Mouse (Mus musculus) liver, embryonic 11.5 days (tissue): ENCODE measurements around the gene Eppin. TPM values are rescaled to one million over a fixed set of nuclear protein-coding genes. Genes with fewer than 3 reads are reported as not detected.

Source experiments
- ATAC-seq: fragments of 200-750 bp; cut with Nextera tagmentation; replicated peaks from 2 replicates; pipeline ENCODE4 v1.8.0; 2017; ENCODE audit warnings: moderate number of reproducible peaks, mild to moderate bottlenecking, moderate TSS enrichment, moderate library complexity; ENCODE audit not compliant: low FRiP score
- DNase-seq: peaks from one replicate; pipeline ENCODE4 v3.0.0-alpha.2; 2017; ENCODE audit warnings: low spot score
- H3K27ac ChIP-seq: fragments of 300-500 bp; sonication (generic); 2 replicates; pipeline ENCODE4 v1.5.1; 2014; ENCODE audit warnings: mild to moderate bottlenecking, low read depth, low read length, control low read depth
- H3K27me3 ChIP-seq: fragments of 300-500 bp; sonication (generic); replicated peaks from 2 replicates; pipeline ENCODE4 v1.6.1; 2014; ENCODE audit warnings: low read length, mixed read lengths; ENCODE audit not compliant: control insufficient read depth, insufficient read depth
- H3K36me3 ChIP-seq: fragments of 300-500 bp; sonication (generic); 2 replicates; pipeline ENCODE4 v1.6.1; 2014; ENCODE audit warnings: mild to moderate bottlenecking, low read length, moderate library complexity, mixed read lengths; ENCODE audit not compliant: control insufficient read depth, insufficient read depth
- H3K4me1 ChIP-seq: fragments of 300-500 bp; sonication (generic); replicated peaks from 2 replicates; pipeline ENCODE4 v1.6.1; 2014; ENCODE audit warnings: low read length, mixed read lengths; ENCODE audit not compliant: control insufficient read depth, insufficient read depth
- H3K4me2 ChIP-seq: fragments of 300-500 bp; sonication (generic); 2 replicates; pipeline ENCODE4 v1.6.1; 2014; ENCODE audit warnings: mild to moderate bottlenecking, control low read depth, moderate library complexity
- H3K4me3 ChIP-seq: fragments of 300-500 bp; sonication (generic); 2 replicates; pipeline ENCODE4 v1.5.1; 2014; ENCODE audit warnings: low read depth, low read length, control low read depth
- H3K9ac ChIP-seq: fragments of 300-500 bp; sonication (generic); 2 replicates; pipeline ENCODE4 v1.6.1; 2014; ENCODE audit warnings: low read depth, low read length, control low read depth
- H3K9me3 ChIP-seq: fragments of 300-500 bp; sonication (generic); 2 replicates; pipeline ENCODE4 v1.6.1; 2016; ENCODE audit warnings: low read length, inconsistent platforms, mixed read lengths; ENCODE audit not compliant: control insufficient read depth
- WGBS: fragments of 180-500 bp; shearing (Covaris S2); extraction: QIAGEN DNeasy Blood & Tissue Kit; methylation state at CpG from one replicate; pipeline ENCODE4 v1.1.7; 2014; 5-methylcytosine and 5-hydroxymethylcytosine counted together
- polyA plus RNA-seq: library from polyadenylated mRNA; unstranded; fragments of >200 nt; fragmentation: Nextera tagmentation; extraction: Ambion mirVana; gene quantifications from 2 replicates; pipeline ENCODE4 v1.2.1, GENCODE M21; 2014

The Eppin gene
- polyA plus RNA-seq, 1 experiment from 2014 or later: not detected

DNA sequence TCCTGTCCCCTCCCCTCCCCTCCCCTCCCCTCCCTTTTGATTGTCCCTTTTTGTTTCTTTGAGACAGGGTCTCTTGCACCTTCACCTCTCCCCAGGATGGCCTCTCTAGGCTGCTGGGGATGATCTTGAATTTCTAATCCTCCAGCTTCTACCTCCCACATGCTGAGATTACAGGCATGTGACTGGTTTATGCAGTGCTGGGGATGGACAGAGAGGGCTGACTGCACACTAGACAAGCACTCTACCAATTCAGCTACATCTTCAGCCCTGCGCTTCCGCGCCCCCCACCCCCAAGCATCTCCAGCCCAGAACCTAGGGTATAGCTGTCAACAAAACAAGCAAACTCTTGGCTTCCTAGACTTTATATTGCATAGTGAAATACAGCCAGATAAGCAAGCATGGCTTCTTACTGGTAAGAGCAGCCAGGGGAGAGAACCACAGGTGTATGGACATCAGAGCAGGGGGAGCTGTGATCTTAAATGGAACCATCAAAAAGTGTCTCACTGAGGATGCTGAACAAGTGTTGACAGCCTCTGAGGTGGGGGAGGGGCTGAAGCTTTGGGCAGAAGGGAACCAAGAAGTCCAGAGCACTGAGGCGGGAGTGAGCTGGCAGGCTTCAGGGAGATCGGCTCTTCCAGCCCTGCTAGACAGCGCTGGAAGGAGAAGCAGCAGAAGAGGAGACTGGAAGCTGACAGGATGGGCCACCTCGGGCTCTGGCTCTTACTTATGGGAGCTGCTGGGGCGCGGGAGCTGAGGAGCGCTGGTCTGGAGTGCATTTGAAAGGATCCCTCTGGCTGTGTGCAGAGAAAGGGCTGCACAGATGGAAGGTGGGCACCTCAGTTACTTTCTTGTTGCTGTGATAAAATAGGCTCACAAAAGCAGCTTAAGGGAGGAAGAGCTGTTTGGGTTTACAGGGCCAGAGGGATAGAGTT is 43.2 kb downstream of the Eppin start:
- H3K4me2 ChIP-seq: no peak overlapping the region
- no peak overlapping the region for H3K27ac ChIP-seq

DNA sequence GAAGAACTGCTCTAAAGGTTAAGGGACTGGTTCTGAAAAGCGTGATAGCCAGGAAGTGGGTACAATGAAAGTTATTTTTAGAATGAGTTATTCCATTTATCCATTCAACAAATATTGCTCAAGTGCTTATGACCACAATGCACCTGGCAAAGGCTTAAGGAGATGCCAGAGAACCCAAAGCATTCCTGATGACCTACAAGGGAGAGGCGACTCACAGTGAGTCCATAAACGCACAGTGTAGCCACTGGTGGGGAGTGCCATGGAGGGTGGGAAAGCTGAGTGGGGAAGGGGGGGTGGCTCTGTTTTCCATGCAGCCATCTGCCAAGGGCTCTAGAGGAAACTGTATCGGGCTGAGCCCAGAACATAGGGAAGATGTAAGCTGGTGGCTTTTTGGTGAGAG is 44.1 kb downstream of the Eppin start:
- H3K9ac ChIP-seq: no peak overlapping the region
- no peak overlapping the region for H3K4me3 ChIP-seq
- no peaks in the 10 kb centered on the region for H3K9me3 ChIP-seq
- no peak overlapping the region for H3K27ac ChIP-seq
- ATAC-seq: no peak
- DNase-seq: no peak
- no peak overlapping the region for H3K4me2 ChIP-seq
- no peaks in the 10 kb centered on the region for H3K4me1 ChIP-seq
- WGBS: 46% methylated on average over 4 of the region's 4 CpGs
- no peaks in the 10 kb centered on the region for H3K36me3 ChIP-seq
- H3K27me3 ChIP-seq: peaks cover 2% of the 10 kb centered on the region; the same call in 1 of the 2 replicates

More for the DNA sequence above, 43.2 kb downstream of the Eppin start:
- 0 out of 2 replicates have a peak, but pooled peaks cover 2% of the 10 kb centered on the region for H3K27me3 ChIP-seq
- 22% methylated on average over 10 of the region's 10 CpGs for WGBS
- no peak overlapping the region for H3K4me3 ChIP-seq
- H3K9me3 ChIP-seq: no peaks in the 10 kb centered on the region
- H3K9ac ChIP-seq: no peak overlapping the region
- H3K4me1 ChIP-seq: no peaks in the 10 kb centered on the region
- H3K36me3 ChIP-seq: no peaks in the 10 kb centered on the region
- no peak for ATAC-seq
- DNase-seq: no peak

DNA sequence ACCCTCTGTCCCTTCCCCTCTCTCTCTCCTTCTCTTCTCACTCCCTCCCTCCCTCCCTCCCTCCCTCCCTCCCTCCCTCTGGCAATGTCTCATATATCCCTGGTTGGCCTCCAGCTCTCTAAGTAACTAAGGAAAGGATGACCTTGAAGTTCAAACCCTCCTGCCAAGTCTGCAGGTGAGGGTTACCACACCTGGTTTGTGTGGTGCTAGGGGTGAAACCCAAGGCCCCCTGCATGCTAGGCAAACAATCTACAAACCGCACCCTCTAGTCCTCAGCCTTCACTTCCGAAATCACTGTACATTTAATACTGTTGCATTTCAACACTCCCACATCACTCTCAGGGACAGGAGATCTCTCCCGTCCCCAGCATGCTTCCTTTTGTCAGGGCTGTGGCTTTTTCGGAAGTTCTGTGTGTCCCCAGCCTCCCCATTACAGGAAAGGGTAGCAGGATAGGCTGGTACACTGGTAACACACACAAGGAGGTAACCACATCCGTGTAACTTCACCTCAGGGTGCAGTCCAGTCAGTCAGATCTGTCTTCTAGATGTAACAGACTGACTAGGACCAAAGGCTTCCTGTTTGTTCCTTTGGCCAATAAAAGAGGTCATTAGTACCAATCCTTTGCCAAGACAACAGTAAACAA is 48.8 kb downstream of the Eppin start:
- Histone ChIP-seq H3K4me3 (no peak overlapping the region), H3K9me3 (no peaks in the 10 kb centered on the region), H3K9ac (no peak overlapping the region), H3K4me2 (no peak overlapping the region), H3K27me3 (no peaks in the 10 kb centered on the region; the same call in 1 of the 2 replicates), H3K4me1 (no peaks in the 10 kb centered on the region), H3K36me3 (no peaks in the 10 kb centered on the region), H3K27ac (no peak overlapping the region)
- 40% methylated on average over 5 of the region's 5 CpGs for WGBS
- ATAC-seq (no peak), DNase-seq (no peak)

DNA sequence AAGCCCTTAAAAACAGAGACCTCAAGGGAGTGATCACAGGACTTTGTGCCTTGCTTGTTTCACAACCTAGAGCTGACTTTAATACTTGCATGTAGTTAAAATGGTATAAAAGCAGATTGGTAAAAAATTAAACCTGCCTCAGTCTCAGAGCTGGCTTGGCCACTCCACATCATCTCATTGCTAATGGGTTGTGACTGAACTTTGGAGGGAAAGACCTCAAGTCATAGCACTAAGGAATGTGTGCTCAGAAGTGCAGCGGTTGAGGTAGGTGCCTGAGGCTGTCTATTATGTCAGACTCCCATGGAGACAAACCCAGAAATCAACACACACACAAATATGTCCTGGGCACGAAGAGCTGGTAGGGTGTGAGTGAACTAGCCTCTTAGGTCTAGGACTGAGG is 49.6 kb downstream of the Eppin start:
- no peaks in the 10 kb centered on the region for H3K4me1 ChIP-seq
- H3K4me3 ChIP-seq: no peak overlapping the region
- no peak for ATAC-seq
- H3K27me3 ChIP-seq: no peaks in the 10 kb centered on the region; the same call in 1 of the 2 replicates
- H3K36me3 ChIP-seq: no peaks in the 10 kb centered on the region
- no peak overlapping the region for H3K27ac ChIP-seq
- H3K9ac ChIP-seq: no peak overlapping the region
- no peak for DNase-seq
- no peaks in the 10 kb centered on the region for H3K9me3 ChIP-seq
- no peak overlapping the region for H3K4me2 ChIP-seq
- 84% methylated on average over 2 of the region's 2 CpGs for WGBS

DNA sequence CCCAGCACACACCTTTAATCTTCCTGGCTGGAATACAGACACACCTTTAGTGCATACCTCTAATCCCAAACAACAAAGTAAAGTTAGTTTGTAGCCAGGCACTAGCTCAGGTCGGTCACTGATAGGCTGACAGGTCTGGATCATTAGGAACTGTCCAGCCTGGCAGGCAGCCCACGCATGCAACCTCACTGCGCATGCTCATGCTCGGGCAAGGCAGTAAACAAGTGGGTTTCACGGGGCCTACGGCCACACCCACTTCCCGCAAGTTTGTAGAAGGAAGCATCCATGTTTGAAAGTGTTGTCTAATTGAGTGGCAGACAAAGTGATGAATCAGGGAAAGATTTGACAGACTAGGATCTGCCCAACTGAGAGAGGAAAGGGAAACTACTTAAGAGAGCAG is 50.8 kb downstream of the Eppin start:
- Histone ChIP-seq H3K9ac (no peak overlapping the region), H3K27me3 (no peaks in the 10 kb centered on the region; the same call in 1 of the 2 replicates), H3K36me3 (no peaks in the 10 kb centered on the region), H3K4me2 (no peak overlapping the region), H3K27ac (no peak overlapping the region), H3K4me3 (no peak overlapping the region), H3K4me1 (no peaks in the 10 kb centered on the region), H3K9me3 (no peaks in the 10 kb centered on the region)
- ATAC-seq (no peak), DNase-seq (no peak)
- WGBS: 80% methylated on average over 7 of the region's 7 CpGs

DNA sequence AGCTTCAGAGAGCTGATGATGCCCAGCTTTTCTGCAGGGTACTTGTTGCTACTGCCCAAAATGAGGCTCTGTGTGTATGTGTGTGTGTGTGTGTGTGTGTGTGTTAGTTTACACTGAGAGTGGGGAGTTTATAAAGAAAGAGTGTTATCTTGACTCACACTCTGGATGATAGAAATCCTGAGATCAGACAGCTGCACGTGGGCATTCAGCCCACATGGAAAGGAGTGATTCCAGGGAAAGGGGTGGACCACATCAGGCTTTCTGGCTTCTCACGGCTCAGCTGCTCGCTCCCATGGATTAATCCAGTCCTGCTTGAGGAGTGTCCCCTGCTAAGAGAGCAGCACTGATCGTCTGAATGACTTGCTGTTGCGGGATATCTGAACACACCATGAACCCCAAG is 51.3 kb downstream of the Eppin start:
- DNase-seq (no peak), ATAC-seq (no peak)
- 77% methylated on average over 5 of the region's 5 CpGs for WGBS
- Histone ChIP-seq H3K4me3 (no peak overlapping the region), H3K4me1 (no peaks in the 10 kb centered on the region), H3K9me3 (no peaks in the 10 kb centered on the region), H3K27ac (no peak overlapping the region), H3K27me3 (no peaks in the 10 kb centered on the region; the same call in 1 of the 2 replicates), H3K9ac (no peak overlapping the region), H3K36me3 (no peaks in the 10 kb centered on the region), H3K4me2 (no peak overlapping the region)

DNA sequence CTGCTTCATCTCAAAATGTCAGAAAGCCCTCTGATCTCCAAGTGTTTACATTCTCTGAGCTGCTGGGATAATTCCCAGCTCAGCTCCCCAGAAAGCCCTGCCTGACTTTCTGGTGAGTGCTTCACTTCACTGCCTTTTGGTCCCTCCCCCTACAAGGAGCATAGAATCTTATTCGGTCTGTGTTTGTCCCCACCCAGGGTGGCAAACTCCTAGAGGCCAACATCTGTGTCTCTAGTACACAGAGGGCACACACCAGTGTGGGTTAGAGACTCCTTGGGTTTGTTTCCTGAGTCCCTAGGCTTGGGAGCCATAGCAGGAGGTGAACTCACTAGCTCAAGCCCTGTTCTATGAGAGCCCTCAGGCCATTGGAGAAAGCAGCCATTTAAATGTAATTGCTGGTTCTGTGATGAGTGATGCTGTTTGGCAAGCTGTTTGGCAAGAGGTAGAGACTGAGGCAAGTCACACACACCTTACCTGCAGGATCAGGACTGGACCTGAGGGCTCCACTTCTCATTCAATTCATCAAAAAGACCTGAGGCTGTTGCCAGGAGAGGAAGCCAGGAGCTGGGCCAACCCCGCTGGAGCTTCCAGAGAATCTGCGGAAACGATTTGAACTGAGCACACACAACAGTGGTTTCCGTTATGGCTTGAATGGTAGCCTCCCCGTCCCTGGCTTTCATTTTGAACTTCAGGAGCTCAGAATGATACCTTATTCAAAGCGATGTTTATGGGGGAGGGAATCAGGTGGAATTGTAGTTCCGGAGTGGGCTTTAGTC is 52.6 kb downstream of the Eppin start:
- no peak for DNase-seq
- Histone ChIP-seq H3K4me3 (no peak overlapping the region), H3K4me2 (no peak overlapping the region), H3K27ac (no peak overlapping the region), H3K9me3 (no peaks in the 10 kb centered on the region), H3K36me3 (no peaks in the 10 kb centered on the region), H3K4me1 (no peaks in the 10 kb centered on the region), H3K27me3 (no peaks in the 10 kb centered on the region; the same call in 1 of the 2 replicates), H3K9ac (no peak overlapping the region)
- WGBS: 26% methylated on average over 8 of the region's 8 CpGs
- ATAC-seq: no peak
